Mouse (Mus musculus): Measurements from ENCODE around the gene Olfr1493-ps1.

Olfr1493-ps1 gene

DNA sequence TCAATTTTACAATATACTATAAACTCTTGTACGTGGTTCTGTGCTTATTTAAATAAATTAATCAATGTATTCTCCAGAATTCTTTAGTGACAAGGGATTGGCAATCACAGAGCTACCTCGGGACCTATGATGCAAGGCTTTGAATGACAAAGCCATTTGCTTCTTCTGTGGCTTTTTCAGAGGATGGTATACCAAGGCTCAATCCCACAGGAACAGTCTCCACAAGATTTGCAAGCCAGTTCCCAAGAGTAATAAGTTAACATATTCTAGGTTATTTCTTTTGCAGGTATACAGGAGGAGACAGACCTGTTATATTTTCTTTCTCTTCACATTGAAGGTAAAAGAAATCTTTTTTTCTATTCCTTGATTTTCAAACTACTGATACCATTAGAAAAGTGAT, at the start of gene Olfr1493-ps1:
Gene Olfr1493-ps1 (plus strand): TSS at position 301 of the 400 bp plus-strand sequence.
- ATAC-seq (ENCODE audit: low TSS enrichment) = no peak

DNA sequence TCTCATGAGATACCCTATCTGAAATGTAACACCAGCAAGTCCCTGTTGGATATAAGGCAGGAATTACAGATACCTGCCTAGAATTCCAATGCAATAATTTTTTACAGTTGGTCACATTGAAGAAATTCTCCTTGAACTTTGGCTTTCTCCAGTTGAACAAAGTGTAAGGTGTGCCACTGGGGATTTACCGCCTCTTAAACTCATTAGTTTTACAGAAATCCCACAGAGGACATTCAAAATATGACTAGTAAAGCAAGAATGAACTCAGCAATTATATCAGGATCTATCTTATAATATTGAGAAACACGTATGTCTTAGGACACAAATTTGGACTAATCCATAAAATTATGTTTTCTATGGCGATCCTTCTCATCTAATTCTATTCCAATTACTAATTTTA, 26.1 kb upstream of the Olfr1493-ps1 start, which contains the start of gene Olfr1491:
Gene Olfr1491 (plus strand): TSS at position 301 of the 400 bp plus-strand sequence.
- no peak for ATAC-seq (ENCODE audit: low TSS enrichment)

DNA sequence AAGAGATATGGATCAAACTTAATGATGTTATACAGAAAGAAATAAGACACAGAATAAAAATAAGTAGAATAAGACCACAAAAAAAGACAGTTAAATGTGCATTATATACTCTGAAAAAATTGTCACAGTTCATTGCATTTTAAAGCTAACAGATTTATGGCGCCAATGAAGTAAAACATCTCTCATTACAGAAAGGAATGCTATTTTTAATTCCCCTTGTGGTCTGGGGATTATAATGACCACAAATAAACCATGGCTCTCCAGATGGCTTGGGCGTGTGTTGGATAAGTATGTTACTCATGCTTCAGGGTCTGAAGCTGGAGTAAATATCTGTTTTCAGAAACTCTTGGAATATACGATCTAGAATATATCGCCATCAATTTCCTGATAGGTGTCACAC, 16.4 kb downstream of the Olfr1493-ps1 start, which contains the start of gene Olfr1494:
Gene Olfr1494 (plus strand): TSS at position 301 of the 400 bp plus-strand sequence.
- no peak for ATAC-seq (ENCODE audit: low TSS enrichment)

DNA sequence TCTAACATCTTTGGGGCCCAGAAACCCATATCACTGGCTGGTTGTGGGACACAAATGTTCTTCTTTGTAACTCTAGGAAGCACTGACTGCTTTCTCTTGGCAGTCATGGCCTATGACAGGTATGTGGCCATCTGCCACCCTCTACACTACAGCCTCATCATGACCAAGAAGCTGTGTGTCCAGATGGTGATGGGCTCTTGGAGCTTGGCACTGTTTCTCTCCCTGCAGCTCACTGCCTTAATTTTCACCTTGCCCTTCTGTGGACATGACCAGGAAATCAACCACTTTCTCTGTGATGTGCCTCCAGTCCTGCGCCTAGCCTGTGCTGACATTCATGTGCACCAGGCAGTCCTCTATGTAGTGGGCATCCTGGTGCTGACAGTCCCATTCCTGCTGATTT, 26.3 kb downstream of the Olfr1493-ps1 start:
- ATAC-seq (ENCODE audit: low TSS enrichment) = no peak

DNA sequence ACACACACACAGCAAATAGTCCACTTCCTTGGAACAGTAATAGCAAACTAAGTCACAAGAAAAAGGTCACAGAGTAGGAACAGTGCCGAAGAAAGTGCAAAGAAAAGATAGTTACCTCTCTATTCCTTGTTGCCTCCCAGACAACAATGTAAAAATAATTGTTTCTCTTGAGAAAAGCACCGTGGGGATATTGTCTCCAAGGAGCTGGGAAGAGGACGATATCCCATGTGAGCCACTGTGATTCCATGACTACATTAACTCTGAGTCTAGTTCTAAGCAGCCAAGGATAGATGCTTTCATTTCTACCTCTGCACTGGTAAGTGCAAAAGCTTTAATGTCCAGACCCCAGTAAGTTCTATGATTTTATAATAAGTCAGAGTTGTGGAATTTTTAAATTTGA, 41.2 kb downstream of the Olfr1493-ps1 start, which contains the start of gene Olfr1495:
Gene Olfr1495 (plus strand): TSS at position 301 of the 400 bp plus-strand sequence.
- ATAC-seq (ENCODE audit: low TSS enrichment) = no peak

DNA sequence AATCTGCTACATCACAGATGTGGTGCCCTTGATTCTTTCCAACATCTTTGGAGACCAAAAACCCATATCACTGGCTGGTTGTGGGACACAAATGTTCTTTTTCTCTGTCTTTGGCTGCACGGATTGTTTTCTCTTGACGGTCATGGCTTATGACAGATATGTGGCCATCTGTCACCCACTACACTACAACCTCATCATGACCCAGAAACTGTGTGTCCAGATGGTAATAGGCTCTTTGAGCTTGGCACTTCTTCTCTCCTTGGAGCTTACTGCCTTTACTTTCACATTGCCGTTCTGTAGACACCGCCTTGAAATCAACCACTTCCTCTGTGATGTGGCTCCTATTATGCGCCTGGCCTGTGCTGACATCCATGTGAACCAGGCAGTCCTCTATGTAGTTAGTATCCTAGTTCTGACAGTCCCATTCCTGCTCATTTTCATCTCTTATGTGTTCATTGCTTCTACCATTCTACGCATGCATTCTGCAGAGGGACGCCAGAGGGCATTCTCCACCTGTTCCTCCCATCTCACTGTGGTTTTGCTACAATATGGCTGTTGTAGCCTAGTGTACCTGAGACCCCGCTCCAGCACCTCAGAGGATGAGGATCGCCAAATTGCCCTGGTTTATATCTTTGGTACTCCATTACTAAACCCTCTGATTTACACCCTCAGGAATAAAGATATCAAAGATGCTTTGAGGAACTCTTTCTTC, 45.6 kb downstream of the Olfr1493-ps1 start:
- ATAC-seq (ENCODE audit: low TSS enrichment) = no peak

DNA sequence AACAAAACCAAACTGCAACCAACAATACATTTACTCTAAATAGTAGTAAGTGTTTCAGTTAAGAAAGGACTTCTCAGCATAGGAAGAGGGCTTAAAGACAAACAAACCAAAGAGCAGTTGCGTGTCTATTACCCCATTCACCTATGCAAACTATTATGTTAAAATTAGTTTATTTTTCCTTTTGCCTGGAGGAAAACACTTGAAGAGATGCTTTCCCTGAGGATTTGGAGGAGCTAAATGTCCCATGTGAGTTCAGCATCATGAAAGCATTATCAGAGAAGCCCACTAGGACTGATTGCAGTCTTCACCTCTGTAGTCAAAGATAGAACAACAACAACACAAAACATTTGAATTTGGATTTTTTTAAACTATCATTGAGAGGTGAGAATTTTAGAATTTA, 54.5 kb downstream of the Olfr1493-ps1 start, which contains the start of gene Olfr1496:
Gene Olfr1496 (plus strand): TSS at position 301 of the 400 bp plus-strand sequence.
- no peak for ATAC-seq (ENCODE audit: low TSS enrichment)
